ENCODE assay signal across 9 mouse cellular contexts in the genomic region with DNA sequence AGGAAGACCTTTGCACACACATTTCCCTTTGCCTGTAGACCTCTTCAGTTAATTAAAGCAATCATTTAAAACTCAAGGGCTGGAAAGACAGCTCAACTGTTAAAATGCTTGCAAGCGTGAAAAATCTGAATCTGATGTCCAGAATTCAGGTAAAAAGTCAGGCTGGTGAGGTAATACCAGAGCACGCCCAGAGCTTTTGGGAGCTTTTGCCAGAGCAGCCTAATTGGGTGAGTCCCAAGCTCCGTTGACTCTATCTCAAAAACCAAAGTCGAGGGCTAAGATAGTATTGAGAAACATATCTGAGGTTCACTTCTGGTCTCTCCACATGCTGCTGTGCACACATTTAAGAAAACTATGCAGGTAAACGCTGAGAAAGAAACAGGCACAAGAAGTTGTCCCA. TPM values are rescaled to one million over a fixed set of nuclear protein-coding genes. Genes with fewer than 3 reads are reported as not detected.
A peak's percentile ranks its signal among the peaks of the same experiment; 100 is the strongest.
DNase-seq lines count a peak whose midpoint lies in the region; ATAC-seq and TF ChIP-seq lines count a peak whose summit lies in the region.
"Had no signal": no experiment of that assay in that cellular context is flagged by ENCODE, and none has a peak within 500 bp of the region (broad histone marks: within the 10 kb centered on the region; RNA-seq: fewer than 3 reads in every experiment).

TSS of gene Mogat1 (plus strand) at position 130 of the 400 bp plus-strand sequence.

- DNase-seq in adrenal gland, adult 2 months, result peak; percentile 17
- DNase-seq in adrenal gland, postnatal 4 days (ENCODE audit: low spot score in 2 of 2), result no peak
- peak; percentile 51 for DNase-seq in lung, postnatal 0 days (ENCODE audit: low spot score)
- DNase-seq in thymus, postnatal 4 days, result no peak
- no peak for DNase-seq in layer of hippocampus, postnatal 36 days
- DNase-seq in urinary bladder, postnatal 4 days (ENCODE audit: low spot score in 2 of 2), result no peak
- DNase-seq: gastrocnemius, postnatal 25 days had no signal

- no peaks in the 10 kb centered on the region for H3K9me3 ChIP-seq in intestine, embryonic 15.5 days
- no peaks in the 10 kb centered on the region for H3K9me3 ChIP-seq in lung, postnatal 0 days (ENCODE audit: low read length)

- no peak for TF ChIP-seq CTCF in lung, postnatal 0 days (IDR thresholded peaks at IDR 0.05)

- no peaks in the 10 kb centered on the region for H3K36me3 ChIP-seq in intestine, embryonic 15.5 days
- H3K36me3 ChIP-seq in lung, postnatal 0 days (ENCODE audit: insufficient read depth, low read length), result no peaks in the 10 kb centered on the region

- no peaks in the 10 kb centered on the region for H3K27me3 ChIP-seq in intestine, embryonic 15.5 days (replicated peaks)
- H3K27me3 ChIP-seq in lung, postnatal 0 days (replicated peaks; ENCODE audit: insufficient read depth, low read length), result no peaks in the 10 kb centered on the region

- peaks cover 4% of the 10 kb centered on the region; the same call in 1 of the 2 replicates for H3K4me1 ChIP-seq in brown adipose tissue, adult 24 weeks (ENCODE audit: control insufficient read depth, insufficient read depth, insufficient read length, low read length)
- 0 out of 2 replicates have a peak, but pooled peaks cover 4% of the 10 kb centered on the region for H3K4me1 ChIP-seq in intestine, embryonic 15.5 days (replicated peaks)
- 0 out of 2 replicates have a peak, but pooled peaks cover 3% of the 10 kb centered on the region for H3K4me1 ChIP-seq in lung, postnatal 0 days (ENCODE audit: insufficient read depth, low read depth, low read length)

- H3K4me3 ChIP-seq in brown adipose tissue, adult 24 weeks (ENCODE audit: insufficient read depth, low read depth, low read length), result peak within 1 kb of the TSS; percentile 55
- peak within 1 kb of the TSS; percentile 29 for H3K4me3 ChIP-seq in intestine, embryonic 15.5 days (replicated peaks)
- peak within 1 kb of the TSS; percentile 14; the same call in 1 of the 2 replicates for H3K4me3 ChIP-seq in lung, postnatal 0 days (ENCODE audit: low read depth, low read length)

- ATAC-seq in intestine, embryonic 15.5 days, result no peak
- ATAC-seq in lung, postnatal 0 days, result peak; percentile 58

- H3K9ac ChIP-seq in intestine, embryonic 15.5 days, result no peak within 1 kb of the TSS
- no peak within 1 kb of the TSS for H3K9ac ChIP-seq in lung, postnatal 0 days (replicated peaks; ENCODE audit: low read depth)

- H3K27ac ChIP-seq in brown adipose tissue, adult 24 weeks (replicated peaks; ENCODE audit: low read depth, low read length), result peak within 1 kb of the TSS; percentile 95
- no peak within 1 kb of the TSS for H3K27ac ChIP-seq in intestine, embryonic 15.5 days
- H3K27ac ChIP-seq in lung, postnatal 0 days (ENCODE audit: low read length), result no peak within 1 kb of the TSS

- peak within 1 kb of the TSS; percentile 73 for H3K4me2 ChIP-seq in intestine, embryonic 15.5 days (replicated peaks)
- peak within 1 kb of the TSS; percentile 46 for H3K4me2 ChIP-seq in lung, postnatal 0 days (replicated peaks; ENCODE audit: low read depth, low read length)

- WGBS in intestine, embryonic 15.5 days, result 65% methylated on average over 5 of the region's 5 CpGs
- 41% methylated on average over 5 of the region's 5 CpGs for WGBS in lung, postnatal 0 days

- no peak for TF ChIP-seq EP300 in lung, postnatal 0 days (IDR thresholded peaks at IDR 0.05)

RNA-seq across cellular contexts. Expression of gene Mogat1, which starts in this region (rescaled TPM):
- 1 to 10 TPM; 2.5 to 4.0 TPM for total RNA-seq in adrenal gland, adult 2 months (2021)
- polyA plus RNA-seq in adrenal gland, adult 2 months (2012; rRNA removed), result 8.7 and 14.6 TPM in 2 replicates
- under 1 TPM; 0.54 to 0.59 TPM for total RNA-seq in adrenal gland, postnatal 4 days (2021)
- 19.9 and 31.2 TPM in 2 replicates for polyA plus RNA-seq in brown adipose tissue, adult 24 weeks (2012; ENCODE audit: insufficient read depth, insufficient read length, missing spikeins)
- polyA plus RNA-seq in intestine, embryonic 15.5 days (2015; fragmentation: Nextera tagmentation; extraction: Ambion mirVana), result not detected in 2 replicates
- 0.88 and 1.2 TPM in 2 replicates for polyA plus RNA-seq in lung, postnatal 0 days (2015; fragmentation: Nextera tagmentation; extraction: Ambion mirVana)
- total RNA-seq in layer of hippocampus, postnatal 36 days (2021), result not detected

Comparison
In these comparisons a context has a peak if more than half of its experiments do, and no peak if none do; other contexts are left out.
1. DNase-seq: peak in adrenal gland, adult 2 months (single experiment) and lung, postnatal 0 days (single experiment); none in adrenal gland, postnatal 4 days (0 of 2), thymus, postnatal 4 days (single experiment), layer of hippocampus, postnatal 36 days (0 of 2) and urinary bladder, postnatal 4 days (0 of 2).
2. Peak in every context shown above with its lines, with median percentiles within 50 percentile points of each other: H3K4me3 ChIP-seq.